Mouse (Mus musculus): Measurements from ENCODE around the gene Neurl3. TPM values are rescaled to one million over a fixed set of nuclear protein-coding genes. Genes with fewer than 3 reads are reported as not detected.

The Neurl3 gene
- polyA plus RNA-seq, 1 experiment from 2014 or later: 0.90 TPM

GRCm38 (mm10) chr1:36294402-36294801 lies 19.9 kb upstream of the Neurl3 start:
- no peak for ATAC-seq (ENCODE audit: insufficient number of reproducible peaks, insufficient read depth, low FRiP score, low TSS enrichment)
- 81% methylated on average over 3 of the region's 3 CpGs for WGBS
- Histone ChIP-seq H3K4me2 (replicated peaks) (no peak overlapping the region), H3K9ac (no peak overlapping the region), H3K4me1 (no peaks in the 10 kb centered on the region), H3K4me3 (no peak overlapping the region), H3K9me3 (no peaks in the 10 kb centered on the region), H3K27ac (no peak overlapping the region), H3K27me3 (peaks cover 22% of the 10 kb centered on the region), H3K36me3 (no peaks in the 10 kb centered on the region)

GRCm38 (mm10) chr1:36293470-36293869 lies 19.0 kb upstream of the Neurl3 start:
- Histone ChIP-seq H3K27ac (no peak overlapping the region), H3K9me3 (no peaks in the 10 kb centered on the region), H3K36me3 (no peaks in the 10 kb centered on the region), H3K9ac (no peak overlapping the region), H3K27me3 (peaks cover 13% of the 10 kb centered on the region), H3K4me3 (no peak overlapping the region), H3K4me1 (no peaks in the 10 kb centered on the region), H3K4me2 (replicated peaks) (no peak overlapping the region)
- WGBS: 91% methylated on average over 8 of the region's 8 CpGs
- ATAC-seq (ENCODE audit: insufficient number of reproducible peaks, insufficient read depth, low FRiP score, low TSS enrichment): no peak

GRCm38 (mm10) chr1:36281849-36282248 lies 7.4 kb upstream of the Neurl3 start:
- no peak overlapping the region for H3K27ac ChIP-seq
- WGBS: 87% methylated on average over 6 of the region's 6 CpGs
- H3K36me3 ChIP-seq: no peaks in the 10 kb centered on the region
- H3K9ac ChIP-seq: no peak overlapping the region
- no peaks in the 10 kb centered on the region for H3K27me3 ChIP-seq
- H3K4me1 ChIP-seq: no peaks in the 10 kb centered on the region
- no peak for ATAC-seq (ENCODE audit: insufficient number of reproducible peaks, insufficient read depth, low FRiP score, low TSS enrichment)
- no peak overlapping the region for H3K4me2 ChIP-seq (replicated peaks)
- H3K4me3 ChIP-seq: no peak overlapping the region
- no peaks in the 10 kb centered on the region for H3K9me3 ChIP-seq

GRCm38 (mm10) chr1:36280938-36281337 lies 6.5 kb upstream of the Neurl3 start:
- H3K27me3 ChIP-seq: no peaks in the 10 kb centered on the region
- H3K9ac ChIP-seq: no peak overlapping the region
- 92% methylated on average over 3 of the region's 3 CpGs for WGBS
- H3K36me3 ChIP-seq: no peaks in the 10 kb centered on the region
- H3K4me3 ChIP-seq: no peak overlapping the region
- ATAC-seq (ENCODE audit: insufficient number of reproducible peaks, insufficient read depth, low FRiP score, low TSS enrichment): no peak
- H3K9me3 ChIP-seq: no peaks in the 10 kb centered on the region
- no peaks in the 10 kb centered on the region for H3K4me1 ChIP-seq
- H3K4me2 ChIP-seq (replicated peaks): no peak overlapping the region
- no peak overlapping the region for H3K27ac ChIP-seq

GRCm38 (mm10) chr1:36279202-36279601 lies 4.7 kb upstream of the Neurl3 start:
- no peaks in the 10 kb centered on the region for H3K27me3 ChIP-seq
- H3K9me3 ChIP-seq: no peaks in the 10 kb centered on the region
- no peaks in the 10 kb centered on the region for H3K4me1 ChIP-seq
- H3K36me3 ChIP-seq: no peaks in the 10 kb centered on the region
- no peak overlapping the region for H3K4me2 ChIP-seq (replicated peaks)
- 17% methylated on average over 3 of the region's 3 CpGs for WGBS
- H3K4me3 ChIP-seq: no peak overlapping the region
- H3K9ac ChIP-seq: no peak overlapping the region
- no peak overlapping the region for H3K27ac ChIP-seq
- no peak for ATAC-seq (ENCODE audit: insufficient number of reproducible peaks, insufficient read depth, low FRiP score, low TSS enrichment)

- no peak for ATAC-seq (ENCODE audit: insufficient number of reproducible peaks, insufficient read depth, low FRiP score, low TSS enrichment)
- Histone ChIP-seq H3K4me1 (no peaks in the 10 kb centered on the region), H3K36me3 (no peaks in the 10 kb centered on the region), H3K27me3 (no peaks in the 10 kb centered on the region), H3K9ac (no peak overlapping the region), H3K9me3 (no peaks in the 10 kb centered on the region), H3K4me3 (no peak overlapping the region), H3K4me2 (replicated peaks) (no peak overlapping the region), H3K27ac (no peak overlapping the region)
- 17% methylated on average over 7 of the region's 7 CpGs for WGBS
Measured at GRCm38 (mm10) chr1:36277267-36278060, 3.0 kb upstream of the Neurl3 start.

- Histone ChIP-seq H3K9me3 (no peaks in the 10 kb centered on the region), H3K4me3 (no peak overlapping the region), H3K4me2 (replicated peaks) (no peak overlapping the region), H3K27ac (no peak overlapping the region), H3K9ac (no peak overlapping the region), H3K27me3 (peaks cover 5% of the 10 kb centered on the region; the same call in 1 of the 2 replicates), H3K4me1 (no peaks in the 10 kb centered on the region), H3K36me3 (no peaks in the 10 kb centered on the region)
- no peak for ATAC-seq (ENCODE audit: insufficient number of reproducible peaks, insufficient read depth, low FRiP score, low TSS enrichment)
- 80% methylated on average over 13 of the region's 13 CpGs for WGBS
Measured at GRCm38 (mm10) chr1:36275635-36276389, 1.3 kb upstream of the Neurl3 start.

GRCm38 (mm10) chr1:36273288-36273687 lies 1.2 kb downstream of the Neurl3 start:
- WGBS: 28% methylated on average over 9 of the region's 9 CpGs
- Histone ChIP-seq H3K9me3 (no peaks in the 10 kb centered on the region), H3K36me3 (no peaks in the 10 kb centered on the region), H3K4me3 (no peak overlapping the region), H3K27ac (no peak overlapping the region), H3K4me2 (replicated peaks) (no peak overlapping the region), H3K27me3 (peaks cover 24% of the 10 kb centered on the region), H3K9ac (no peak overlapping the region), H3K4me1 (no peaks in the 10 kb centered on the region; the same call in 1 of the 2 replicates)
- ATAC-seq (ENCODE audit: insufficient number of reproducible peaks, insufficient read depth, low FRiP score, low TSS enrichment): no peak

- Histone ChIP-seq H3K9me3 (no peaks in the 10 kb centered on the region), H3K4me1 (no peaks in the 10 kb centered on the region; the same call in 1 of the 2 replicates), H3K4me3 (no peak overlapping the region), H3K4me2 (replicated peaks) (no peak overlapping the region), H3K36me3 (no peaks in the 10 kb centered on the region), H3K9ac (no peak overlapping the region), H3K27ac (no peak overlapping the region), H3K27me3 (peaks cover 25% of the 10 kb centered on the region)
- no peak for ATAC-seq (ENCODE audit: insufficient number of reproducible peaks, insufficient read depth, low FRiP score, low TSS enrichment)
- 82% methylated on average over 5 of the region's 5 CpGs for WGBS
Measured at GRCm38 (mm10) chr1:36272546-36272945, 1.9 kb downstream of the Neurl3 start.

GRCm38 (mm10) chr1:36271516-36272230 lies 2.8 kb downstream of the Neurl3 start:
- no peaks in the 10 kb centered on the region for H3K9me3 ChIP-seq
- no peak overlapping the region for H3K9ac ChIP-seq
- H3K27ac ChIP-seq: no peak overlapping the region
- no peak for ATAC-seq (ENCODE audit: insufficient number of reproducible peaks, insufficient read depth, low FRiP score, low TSS enrichment)
- no peaks in the 10 kb centered on the region for H3K36me3 ChIP-seq
- H3K27me3 ChIP-seq: peaks cover 28% of the 10 kb centered on the region
- H3K4me3 ChIP-seq: no peak overlapping the region
- no peaks in the 10 kb centered on the region; the same call in 1 of the 2 replicates for H3K4me1 ChIP-seq
- no peak overlapping the region for H3K4me2 ChIP-seq (replicated peaks)
- WGBS: 77% methylated on average over 8 of the region's 8 CpGs

GRCm38 (mm10) chr1:36270666-36271065 lies 3.8 kb downstream of the Neurl3 start:
- Histone ChIP-seq H3K9ac (no peak overlapping the region), H3K27me3 (peaks cover 28% of the 10 kb centered on the region), H3K9me3 (no peaks in the 10 kb centered on the region), H3K4me1 (no peaks in the 10 kb centered on the region; the same call in 1 of the 2 replicates), H3K36me3 (no peaks in the 10 kb centered on the region), H3K27ac (no peak overlapping the region), H3K4me2 (replicated peaks) (no peak overlapping the region), H3K4me3 (no peak overlapping the region)
- no peak for ATAC-seq (ENCODE audit: insufficient number of reproducible peaks, insufficient read depth, low FRiP score, low TSS enrichment)
- 57% methylated on average over 3 of the region's 3 CpGs for WGBS

Measured in embryonic facial prominence, embryonic 12.5 days (tissue).